Mouse (Mus musculus) frontal cortex, postnatal 10 days (tissue): Measurements from ENCODE around the gene Gm4894.

Experiments used
- DNase-seq, 2 experiments: peaks; one replicate each; pipeline ENCODE4 v3.0.0; 2022; ENCODE audit warnings: low spot score in 2 of 2, mixed read lengths in 1 of 2

The Gm4894 gene

DNA sequence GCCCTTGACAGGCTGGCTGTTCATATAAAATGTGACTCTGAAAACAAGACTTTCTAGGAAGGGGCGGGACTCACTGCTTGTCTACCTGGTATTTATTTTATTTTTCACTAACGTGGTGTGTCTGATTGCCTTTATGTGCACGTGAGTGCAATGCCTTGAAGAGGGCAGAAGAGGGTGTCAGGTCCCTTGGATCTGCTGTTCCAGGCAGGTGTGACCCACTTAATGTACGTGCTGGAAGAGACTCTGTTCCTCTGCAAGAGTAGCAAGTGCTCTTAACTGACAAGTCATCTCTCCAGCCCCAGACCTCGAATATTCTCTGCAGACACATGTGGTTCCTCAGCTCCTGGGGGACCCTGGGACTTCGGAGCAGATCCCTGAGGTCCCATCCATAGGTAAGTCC, at the start of gene Gm4894:
Gm4894 (plus strand) TSS at position 301 of the 400 bp plus-strand sequence.
- DNase-seq, result no peak

DNA sequence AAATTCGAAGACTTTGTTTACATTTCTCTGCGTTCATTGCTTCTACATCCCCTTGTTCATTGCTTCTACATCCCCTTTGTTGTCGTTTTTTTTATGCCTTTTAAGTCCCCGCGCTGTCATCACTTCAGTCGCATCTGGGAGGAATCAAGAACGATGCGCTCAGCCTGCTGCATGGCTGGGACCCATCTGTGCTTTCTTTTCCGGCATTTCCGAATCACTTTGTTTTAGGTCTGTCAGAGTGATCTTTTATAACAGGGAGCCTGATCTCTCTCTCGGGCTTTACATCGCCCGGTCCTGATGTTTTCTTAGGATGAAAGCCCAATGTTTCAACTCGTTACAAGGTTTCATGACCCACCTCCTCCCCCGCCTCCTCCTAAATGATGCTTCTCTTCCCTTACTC, 44.0 kb upstream of the Gm4894 start:
- no peak for DNase-seq

DNA sequence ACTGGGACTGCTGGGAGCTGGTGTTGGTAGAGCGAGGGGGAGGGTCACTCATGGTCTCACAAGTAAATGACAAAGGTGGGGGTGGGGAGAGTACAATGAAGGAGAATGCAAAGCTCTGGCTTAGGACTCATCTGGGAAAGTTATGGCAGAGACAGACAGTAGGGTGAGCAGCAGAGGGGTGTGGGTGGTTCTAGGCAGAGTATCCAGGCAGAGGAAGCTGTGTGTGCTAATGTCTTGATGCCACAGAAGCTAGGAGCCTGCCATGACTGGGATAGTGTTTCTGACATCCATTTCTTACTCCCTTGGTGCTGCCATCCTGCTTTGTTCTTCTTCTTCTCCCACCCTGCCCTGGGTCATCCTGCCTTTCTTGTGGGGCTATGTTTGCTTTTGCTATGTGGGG, 38.8 kb upstream of the Gm4894 start:
- no peak for DNase-seq

DNA sequence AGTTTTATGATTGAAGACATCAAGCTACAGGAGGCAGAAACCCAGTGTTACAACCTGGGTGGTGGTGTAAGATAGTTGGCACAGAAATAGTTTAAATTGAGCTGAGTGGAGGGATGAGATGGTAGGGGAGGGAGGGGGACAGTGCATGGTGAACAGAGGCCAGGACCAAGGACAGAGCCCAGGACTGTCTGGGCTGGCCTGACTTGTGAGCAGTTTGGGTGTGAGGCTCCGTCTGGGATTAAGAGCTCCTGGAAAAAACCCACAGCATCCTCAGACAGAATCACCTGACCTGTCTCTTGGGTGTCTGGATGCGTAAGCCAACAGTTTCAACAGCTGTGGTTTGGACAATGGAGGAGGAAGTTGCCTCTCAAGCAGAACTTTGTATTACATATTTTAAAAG, 35.6 kb upstream of the Gm4894 start:
- no peak for DNase-seq

DNA sequence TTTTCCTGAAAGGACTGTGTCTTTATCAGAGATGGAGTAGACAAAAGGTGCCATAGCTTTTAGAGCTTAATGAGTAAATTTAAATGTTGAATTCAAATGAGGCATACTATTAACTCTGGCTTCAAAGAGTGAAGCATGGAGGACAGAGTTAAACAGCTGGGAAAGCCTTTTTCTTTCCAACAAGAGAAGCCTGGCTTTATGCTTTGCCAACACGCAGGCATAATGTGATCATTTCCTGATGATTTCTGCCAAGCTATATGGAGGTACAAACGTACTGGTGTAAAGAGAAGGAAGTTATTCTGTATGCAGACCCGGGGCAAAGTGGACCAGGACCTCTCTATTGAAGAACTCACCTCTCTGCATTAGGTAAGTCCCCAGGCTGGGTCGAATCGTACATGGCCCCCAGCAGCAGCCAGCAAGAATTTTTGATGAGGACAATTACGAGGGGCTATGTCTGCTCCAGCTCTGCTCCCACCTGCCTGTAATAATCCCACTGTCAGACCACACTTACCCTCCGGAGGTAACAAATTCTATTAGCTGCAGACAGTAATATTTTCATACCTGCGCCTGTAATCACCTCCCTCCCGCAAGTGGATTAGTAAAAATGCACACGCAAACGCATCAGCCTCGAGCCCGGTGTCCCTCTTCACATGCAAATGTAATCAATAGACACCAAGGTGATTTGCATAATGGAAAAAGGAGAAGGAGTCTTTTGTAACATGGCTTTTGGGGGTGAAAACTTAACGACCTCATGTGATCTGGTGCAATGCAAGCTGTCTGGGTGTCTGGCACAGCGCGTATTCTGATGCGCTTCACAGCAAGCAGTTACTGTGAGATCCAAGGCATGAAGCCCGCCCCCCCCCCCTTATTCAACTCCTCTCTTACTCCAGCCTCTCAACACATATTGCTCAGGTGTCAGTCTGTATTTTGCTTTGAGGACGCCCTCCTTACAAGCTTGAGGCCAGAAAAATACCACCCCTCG, 32.4 kb upstream of the Gm4894 start:
- DNase-seq, result no peak

DNA sequence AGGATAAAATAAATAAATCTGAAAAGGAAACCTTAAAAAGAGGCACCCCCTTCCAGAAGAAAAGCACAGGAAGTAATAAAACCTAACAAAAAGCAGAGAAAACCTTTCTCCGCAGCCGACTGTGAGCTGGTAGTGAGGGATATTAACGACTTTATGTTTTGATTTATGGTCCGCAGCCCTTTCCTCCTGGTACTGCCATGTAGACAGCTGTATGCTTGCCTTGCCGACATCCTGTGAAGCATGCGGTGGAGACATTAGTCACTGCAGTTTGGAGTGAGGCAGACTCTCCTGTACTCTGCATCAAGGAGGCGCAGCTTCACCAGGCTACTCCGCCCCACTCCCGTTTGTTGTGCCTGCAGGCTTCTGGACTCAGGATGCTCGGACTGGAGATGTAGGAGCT, 25.8 kb upstream of the Gm4894 start:
- no peak for DNase-seq

DNA sequence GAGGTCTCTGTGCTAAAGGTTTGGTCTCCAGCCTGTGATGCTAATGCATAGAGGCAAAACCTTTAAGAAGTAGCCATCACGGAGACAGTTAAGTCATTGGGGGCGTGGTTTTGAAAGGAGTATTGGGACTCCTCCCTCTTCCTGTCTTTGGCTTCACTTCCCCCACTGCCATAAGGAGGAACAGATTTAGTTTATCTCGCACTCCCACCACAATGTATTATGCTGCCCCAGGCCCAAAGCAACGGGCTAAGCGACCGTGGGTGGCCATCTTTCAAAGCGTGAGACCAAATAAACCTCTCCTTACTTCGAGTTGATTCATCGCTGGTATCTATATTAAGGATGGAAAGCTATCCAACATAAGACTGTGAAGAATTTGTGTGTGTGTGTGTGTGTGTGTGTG, 22.9 kb upstream of the Gm4894 start:
- DNase-seq, result peak in 1 of 2 experiments; percentile 13

DNA sequence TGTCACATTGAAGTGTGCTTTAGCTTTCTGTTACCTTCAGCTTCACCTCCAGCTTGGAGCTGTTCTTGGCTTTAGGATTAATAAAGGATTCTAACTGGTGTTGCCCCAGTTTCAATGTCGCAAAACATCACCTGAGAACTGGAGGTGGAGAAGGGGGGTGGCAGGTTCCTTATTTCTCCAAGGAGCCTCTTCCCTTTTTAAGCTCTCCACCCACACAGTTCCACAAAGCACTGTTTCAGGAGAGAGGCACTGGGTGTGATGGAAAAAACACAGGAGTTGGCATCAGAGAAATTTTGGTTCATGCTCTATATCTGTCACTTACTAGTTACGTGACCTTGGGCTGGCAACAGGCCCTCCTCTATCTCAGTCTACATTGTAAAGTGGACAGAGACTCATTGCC, 21.3 kb upstream of the Gm4894 start:
- DNase-seq, result no peak

DNA sequence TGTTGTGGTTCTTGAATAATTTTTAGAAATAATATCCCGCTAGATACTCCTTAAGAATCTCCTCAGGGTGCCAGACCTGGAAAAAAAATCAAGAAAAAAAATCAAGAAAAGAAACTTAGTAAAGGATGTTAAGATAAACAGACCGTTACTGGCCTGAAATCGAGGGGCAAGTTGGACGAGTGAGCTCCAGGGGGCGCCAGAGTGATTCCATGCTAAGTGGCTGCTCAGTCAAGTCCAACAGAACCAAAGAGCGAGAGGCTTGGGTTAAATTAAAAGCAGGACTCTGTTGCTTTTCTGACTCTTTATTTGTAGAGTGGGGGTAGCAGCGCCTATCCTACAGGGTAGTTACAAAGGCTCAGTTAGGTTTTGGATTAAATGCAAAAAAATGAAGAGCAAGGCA, 3.5 kb upstream of the Gm4894 start:
- DNase-seq, result peak in 1 of 2 experiments; percentile 37

DNA sequence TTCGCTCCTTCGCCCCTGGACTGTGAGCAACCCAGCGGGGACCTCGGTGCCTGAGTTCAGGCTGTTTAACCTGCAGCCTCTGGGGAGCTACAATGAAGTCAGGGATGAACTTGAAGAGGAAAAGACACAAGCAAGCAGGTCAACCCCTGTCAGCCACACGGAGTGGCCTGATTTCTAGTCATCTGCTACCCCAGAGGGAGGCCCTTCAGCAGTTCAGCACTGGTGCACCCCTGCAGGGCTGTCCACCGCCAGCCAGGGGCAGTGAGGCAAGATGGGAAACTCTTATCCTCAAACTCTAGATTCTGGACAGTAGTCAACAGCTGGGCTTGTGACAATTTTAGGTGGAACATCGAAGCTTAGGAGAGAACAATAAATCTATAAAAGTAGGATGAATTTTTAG, 18.6 kb downstream of the Gm4894 start:
- no peak for DNase-seq

DNA sequence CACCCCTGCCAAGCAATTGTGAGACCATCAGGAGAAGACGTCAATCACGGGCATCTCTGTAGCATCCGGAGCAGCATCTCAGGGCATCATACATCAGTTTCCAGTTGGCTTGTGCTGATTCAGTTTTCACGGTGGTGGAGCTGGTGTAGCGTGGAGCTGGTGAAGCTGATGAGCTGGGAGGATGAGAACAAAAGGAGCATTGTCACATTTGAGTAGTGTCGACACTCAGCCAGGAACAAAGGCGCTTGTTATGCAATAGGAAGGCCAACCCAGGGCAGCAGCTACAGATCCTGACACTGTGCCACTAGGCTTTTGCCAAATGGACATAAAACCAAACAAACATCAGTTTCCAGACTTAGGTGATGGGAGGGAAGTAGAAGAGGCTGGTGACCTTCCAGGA, 23.2 kb downstream of the Gm4894 start:
- DNase-seq, result no peak

DNA sequence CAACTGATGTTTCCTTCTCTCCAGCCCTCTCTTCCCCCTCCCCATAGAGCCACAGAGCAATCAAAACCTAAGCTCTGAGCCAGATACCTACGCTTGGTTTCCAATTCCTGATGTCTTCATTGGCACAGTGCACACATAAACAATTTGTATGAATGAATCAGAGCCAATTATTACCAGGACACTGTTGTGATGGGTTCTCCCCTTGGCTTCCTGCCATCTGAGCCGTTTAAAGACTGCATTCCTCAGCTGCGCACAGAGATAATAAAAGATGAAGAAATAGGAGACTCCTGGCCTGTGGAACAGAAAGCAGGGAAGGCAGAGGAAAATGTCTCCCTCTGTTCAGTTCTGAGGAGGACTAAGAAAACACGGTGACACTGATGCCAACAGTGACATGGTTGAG, 25.6 kb downstream of the Gm4894 start:
- no peak for DNase-seq

DNA sequence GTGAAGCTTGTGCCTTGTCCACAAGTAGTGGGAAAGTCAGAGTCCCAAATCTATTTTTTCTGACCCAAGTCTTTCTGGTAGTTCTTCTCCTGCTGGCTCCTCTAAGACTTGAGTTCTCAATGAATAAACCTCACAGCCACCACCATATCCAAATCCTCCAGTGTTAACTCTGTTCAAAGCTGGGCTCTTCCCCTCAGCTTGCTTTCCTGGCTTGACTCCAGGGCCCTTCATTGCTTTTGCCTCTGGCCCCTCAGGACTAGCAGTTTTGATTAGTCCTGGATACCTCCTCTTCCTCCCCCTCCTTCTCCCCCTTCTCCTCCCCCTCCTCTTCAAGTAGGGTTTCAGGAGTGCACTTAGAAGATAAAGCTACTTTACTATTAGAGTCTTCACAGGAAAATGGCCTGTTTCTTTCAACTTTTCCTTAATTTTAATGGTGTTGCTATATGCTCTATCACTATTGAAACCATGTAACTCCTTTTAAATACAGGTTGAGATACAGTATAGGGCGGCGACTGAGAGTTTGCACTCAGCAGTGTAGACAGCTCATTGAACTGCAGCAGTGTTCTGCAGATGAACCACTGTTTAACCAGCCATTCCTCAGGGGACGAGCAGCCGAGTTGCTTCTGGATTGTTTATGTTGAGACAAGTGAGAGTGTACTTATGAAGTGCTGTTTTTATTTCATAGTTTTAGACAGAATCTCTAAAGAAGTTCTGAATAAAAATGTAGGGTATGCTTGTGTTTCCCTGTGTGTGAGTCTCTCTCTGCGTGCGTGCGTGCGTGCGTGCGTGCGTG, 26.4 kb downstream of the Gm4894 start:
- DNase-seq, result no peak

DNA sequence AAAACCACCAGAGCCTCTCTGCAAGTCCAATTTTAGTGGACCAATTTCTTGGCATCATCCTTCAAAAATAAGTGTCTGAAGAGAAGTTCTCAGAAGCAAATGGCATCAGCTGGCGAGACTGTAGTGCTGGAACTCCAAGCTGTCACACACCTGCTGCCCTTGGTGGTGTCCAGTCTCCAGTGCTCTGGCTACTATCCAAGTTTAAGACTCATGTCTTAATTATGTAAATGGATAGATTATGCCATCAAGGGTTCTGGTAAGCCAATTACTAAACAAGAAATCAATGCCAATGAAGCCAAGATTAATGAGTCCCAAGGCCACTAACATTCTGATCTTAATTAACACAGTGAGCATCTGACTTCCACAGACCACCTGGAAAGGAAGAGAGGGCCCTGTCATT, 44.8 kb downstream of the Gm4894 start:
- no peak for DNase-seq

DNA sequence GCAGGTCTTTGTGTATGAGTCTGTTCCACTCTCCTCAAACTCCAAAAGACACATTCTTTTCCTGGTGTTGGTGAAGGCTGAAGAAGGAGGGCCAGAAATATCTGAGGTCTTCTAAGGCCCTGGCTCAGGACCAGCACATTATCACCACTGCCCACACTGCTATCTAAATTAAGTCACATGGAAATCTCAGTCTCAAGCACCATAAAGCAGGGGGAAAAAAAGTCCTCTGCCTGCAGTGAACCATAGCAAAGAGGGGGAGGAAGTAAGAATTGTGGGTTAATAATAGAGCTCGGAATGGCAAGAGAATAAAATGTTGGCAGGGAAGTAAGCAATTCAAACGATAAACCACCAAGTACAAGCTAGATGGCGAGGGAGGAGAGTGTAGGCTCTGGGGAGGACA, 57.2 kb downstream of the Gm4894 start:
- peak in 1 of 2 experiments; percentile 20 for DNase-seq

DNA sequence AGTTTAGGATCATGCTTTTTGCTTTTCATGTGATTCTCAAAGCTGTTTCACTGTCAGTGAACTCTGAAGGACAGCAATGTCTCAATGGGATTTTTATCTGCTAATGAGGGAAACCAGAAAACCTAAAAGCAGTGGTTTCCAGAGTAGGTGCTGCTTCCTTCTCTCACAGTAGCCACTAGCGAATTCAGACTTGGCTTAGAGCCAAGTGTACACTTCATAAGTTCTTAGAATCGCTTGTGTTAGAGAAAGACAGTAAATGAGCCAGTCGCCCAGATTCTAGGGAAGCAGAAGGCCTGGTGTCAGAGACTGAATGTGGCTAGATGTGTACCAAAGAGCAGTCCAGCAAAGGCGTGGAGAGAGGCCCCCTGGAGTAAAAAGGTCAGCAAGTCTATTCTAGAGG, 60.5 kb downstream of the Gm4894 start:
- DNase-seq, result no peak

DNA sequence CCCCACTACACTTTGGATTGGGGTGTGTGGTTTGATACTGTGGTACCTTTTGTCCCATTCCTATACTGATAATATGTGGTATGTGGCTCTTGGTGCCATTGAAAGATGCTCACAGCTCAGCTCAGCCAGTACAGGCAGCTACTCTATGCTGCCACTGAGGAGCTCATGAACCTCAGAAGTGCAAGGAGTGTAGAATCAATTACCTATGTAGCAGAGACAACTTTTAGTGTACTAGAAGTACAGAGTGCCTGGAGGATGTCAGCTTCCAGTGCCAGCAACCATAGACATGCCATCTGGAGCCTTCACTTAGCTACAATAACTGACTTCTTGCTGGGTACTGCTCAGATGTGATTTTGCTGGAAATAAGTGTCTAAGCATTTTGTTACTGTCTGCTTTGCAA, 68.3 kb downstream of the Gm4894 start:
- no peak for DNase-seq
